Mouse (Mus musculus): ENCODE measurements around the gene Pphln1. TPM values are rescaled to one million over a fixed set of nuclear protein-coding genes. Genes with fewer than 3 reads are reported as not detected.
A peak's percentile ranks its signal among the peaks of the same experiment; 100 is the strongest.

Gene Pphln1
- total RNA-seq (2012; rRNA removed), result 23.4 and 34.9 TPM in 2 replicates

- peaks cover 2% of the 10 kb centered on the region; the same call in 1 of the 2 replicates for H3K36me3 ChIP-seq (ENCODE audit: control insufficient read depth, insufficient read depth, low read length, poor library complexity, severe bottlenecking)
- DNase-seq (ENCODE audit: low read depth, low spot score), result peak; percentile 53
- no peaks in the 10 kb centered on the region for H3K9me3 ChIP-seq (ENCODE audit: control insufficient read depth, insufficient read depth, low read depth, low read length)
- TF ChIP-seq ZC3H11A (IDR thresholded peaks at IDR 0.05; ENCODE audit: borderline replicate concordance, low read depth, low read length) (no peak), MAFK (IDR thresholded peaks at IDR 0.05; ENCODE audit: insufficient read depth, low read depth, low read length) (no peak), HCFC1 (IDR thresholded peaks at IDR 0.05; ENCODE audit: borderline replicate concordance, insufficient read depth, low read length) (peak; percentile 78; the same call in 1 of the 2 replicates)
- peak within 1 kb of the TSS; percentile 82 for H3K27ac ChIP-seq (ENCODE audit: insufficient read depth, low read depth, low read length, poor library complexity, severe bottlenecking)
- in situ Hi-C loops (cut with MboI; ENCODE audit: low sequenced_read_pairs in 2 of 2, unreplicated experiment in 2 of 2), result no loop called here
- peak within 1 kb of the TSS; percentile 97 for H3K9ac ChIP-seq (ENCODE audit: insufficient read depth, low read depth, low read length, poor library complexity, severe bottlenecking)
- H3K4me1 ChIP-seq (ENCODE audit: control insufficient read depth in 2 of 2, insufficient read depth in 2 of 2, low read length in 2 of 2, poor library complexity in 1 of 2), result peaks cover 0 to 4% of the 10 kb centered on the region in 2 experiments; a peak in 1 of 4 replicates
- peak within 1 kb of the TSS; percentile 93 to 99 for H3K4me3 ChIP-seq (ENCODE audit: insufficient read depth in 1 of 2, low read depth in 1 of 2, low read length in 2 of 2, poor library complexity in 1 of 2, severe bottlenecking in 1 of 2)
Measured at GRCm38 (mm10) chr15:93397826-93398698, at the start of gene Pphln1, which contains the start of gene Zcrb1. Pphln1 (plus strand) TSS chr15:93398350. Zcrb1 (minus strand) TSS chr15:93398334.

DNA sequence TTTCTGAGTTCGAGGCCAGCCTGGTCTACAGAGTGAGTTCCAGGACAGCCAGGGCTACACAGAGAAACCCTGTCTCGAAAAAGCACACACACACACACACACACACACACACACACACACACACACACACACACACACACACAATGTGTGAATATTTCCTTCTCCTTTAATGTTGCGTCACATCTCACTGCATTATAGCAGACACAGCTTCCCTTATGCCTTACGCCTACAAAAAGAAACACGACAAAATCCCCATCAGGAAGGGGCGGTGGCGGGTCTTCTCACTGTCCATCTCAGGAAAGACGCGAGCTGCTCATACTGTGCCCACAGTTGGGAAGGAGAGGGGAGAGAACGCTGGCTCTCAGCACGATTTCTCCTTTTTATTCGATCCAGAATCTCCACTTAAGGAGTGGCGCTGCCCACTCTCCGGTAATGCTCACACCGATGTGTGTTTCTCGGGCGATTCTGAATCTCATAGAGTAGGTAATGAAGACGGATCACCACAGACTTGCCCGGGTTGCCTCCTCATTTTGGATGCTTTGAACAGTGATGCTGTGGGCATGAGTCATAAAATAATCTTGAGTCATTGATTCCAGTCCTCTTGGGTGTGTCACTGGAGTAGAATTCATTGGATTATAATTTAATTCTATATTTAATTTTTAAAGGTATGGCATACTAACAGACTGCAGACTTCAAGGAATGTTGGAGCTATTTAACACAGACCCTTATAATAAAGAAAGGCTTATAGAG lies 39.6 kb upstream of the Pphln1 start:
- Histone ChIP-seq H3K4me3 (ENCODE audit: insufficient read depth in 1 of 2, low read depth in 1 of 2, low read length in 2 of 2, poor library complexity in 1 of 2, severe bottlenecking in 1 of 2) (no peak overlapping the region), H3K36me3 (ENCODE audit: control insufficient read depth, insufficient read depth, low read length, poor library complexity, severe bottlenecking) (no peaks in the 10 kb centered on the region), H3K9ac (ENCODE audit: insufficient read depth, low read depth, low read length, poor library complexity, severe bottlenecking) (no peak overlapping the region), H3K4me1 (ENCODE audit: control insufficient read depth in 2 of 2, insufficient read depth in 2 of 2, low read length in 2 of 2, poor library complexity in 1 of 2) (no peaks in the 10 kb centered on the region), H3K27ac (ENCODE audit: insufficient read depth, low read depth, low read length, poor library complexity, severe bottlenecking) (no peak overlapping the region), H3K9me3 (ENCODE audit: control insufficient read depth, insufficient read depth, low read depth, low read length) (no peaks in the 10 kb centered on the region)
- no peak for DNase-seq (ENCODE audit: low read depth, low spot score)
- no peak for TF ChIP-seq MAFK (IDR thresholded peaks at IDR 0.05; ENCODE audit: insufficient read depth, low read depth, low read length)
- TF ChIP-seq HCFC1 (IDR thresholded peaks at IDR 0.05; ENCODE audit: borderline replicate concordance, insufficient read depth, low read length), result no peak
- no peak for TF ChIP-seq ZNF384 (IDR thresholded peaks at IDR 0.05; ENCODE audit: low read depth, low read length)
- TF ChIP-seq ZC3H11A (IDR thresholded peaks at IDR 0.05; ENCODE audit: borderline replicate concordance, low read depth, low read length), result no peak
- no peak for TF ChIP-seq CHD2 (IDR thresholded peaks at IDR 0.05; ENCODE audit: low read depth, low read length)
- in situ Hi-C loops (cut with MboI; ENCODE audit: low sequenced_read_pairs in 2 of 2, unreplicated experiment in 2 of 2), result no loop called here

- H3K9me3 ChIP-seq (ENCODE audit: control insufficient read depth, insufficient read depth, low read depth, low read length), result no peaks in the 10 kb centered on the region
- H3K4me3 ChIP-seq (ENCODE audit: insufficient read depth in 1 of 2, low read depth in 1 of 2, low read length in 2 of 2, poor library complexity in 1 of 2, severe bottlenecking in 1 of 2), result no peak overlapping the region
- DNase-seq (ENCODE audit: low read depth, low spot score), result no peak
- H3K36me3 ChIP-seq (ENCODE audit: control insufficient read depth, insufficient read depth, low read length, poor library complexity, severe bottlenecking), result no peaks in the 10 kb centered on the region
- H3K27ac ChIP-seq (ENCODE audit: insufficient read depth, low read depth, low read length, poor library complexity, severe bottlenecking), result no peak overlapping the region
- H3K4me1 ChIP-seq (ENCODE audit: control insufficient read depth in 2 of 2, insufficient read depth in 2 of 2, low read length in 2 of 2, poor library complexity in 1 of 2), result no peaks in the 10 kb centered on the region
- TF ChIP-seq MAFK (IDR thresholded peaks at IDR 0.05; ENCODE audit: insufficient read depth, low read depth, low read length) (no peak), ZC3H11A (IDR thresholded peaks at IDR 0.05; ENCODE audit: borderline replicate concordance, low read depth, low read length) (no peak), CHD2 (IDR thresholded peaks at IDR 0.05; ENCODE audit: low read depth, low read length) (no peak), HCFC1 (IDR thresholded peaks at IDR 0.05; ENCODE audit: borderline replicate concordance, insufficient read depth, low read length) (no peak), ZNF384 (IDR thresholded peaks at IDR 0.05; ENCODE audit: low read depth, low read length) (no peak)
- no peak overlapping the region for H3K9ac ChIP-seq (ENCODE audit: insufficient read depth, low read depth, low read length, poor library complexity, severe bottlenecking)
- in situ Hi-C loops (cut with MboI; ENCODE audit: low sequenced_read_pairs in 2 of 2, unreplicated experiment in 2 of 2), result no loop called here
Measured at GRCm38 (mm10) chr15:93365561-93365960, 32.6 kb upstream of the Pphln1 start.

- TF ChIP-seq ZNF384 (IDR thresholded peaks at IDR 0.05; ENCODE audit: low read depth, low read length) (no peak), CHD2 (IDR thresholded peaks at IDR 0.05; ENCODE audit: low read depth, low read length) (no peak), MAFK (IDR thresholded peaks at IDR 0.05; ENCODE audit: insufficient read depth, low read depth, low read length) (no peak), HCFC1 (IDR thresholded peaks at IDR 0.05; ENCODE audit: borderline replicate concordance, insufficient read depth, low read length) (no peak), ZC3H11A (IDR thresholded peaks at IDR 0.05; ENCODE audit: borderline replicate concordance, low read depth, low read length) (no peak)
- Histone ChIP-seq H3K27ac (ENCODE audit: insufficient read depth, low read depth, low read length, poor library complexity, severe bottlenecking) (no peak overlapping the region), H3K4me3 (ENCODE audit: insufficient read depth in 1 of 2, low read depth in 1 of 2, low read length in 2 of 2, poor library complexity in 1 of 2, severe bottlenecking in 1 of 2) (no peak overlapping the region), H3K9me3 (ENCODE audit: control insufficient read depth, insufficient read depth, low read depth, low read length) (no peaks in the 10 kb centered on the region), H3K36me3 (ENCODE audit: control insufficient read depth, insufficient read depth, low read length, poor library complexity, severe bottlenecking) (no peaks in the 10 kb centered on the region), H3K4me1 (ENCODE audit: control insufficient read depth in 2 of 2, insufficient read depth in 2 of 2, low read length in 2 of 2, poor library complexity in 1 of 2) (no peaks in the 10 kb centered on the region), H3K9ac (ENCODE audit: insufficient read depth, low read depth, low read length, poor library complexity, severe bottlenecking) (no peak overlapping the region)
- DNase-seq (ENCODE audit: low read depth, low spot score), result no peak
- in situ Hi-C loops (cut with MboI; ENCODE audit: low sequenced_read_pairs in 2 of 2, unreplicated experiment in 2 of 2), result no loop called here
Measured at GRCm38 (mm10) chr15:93368558-93368957, 29.6 kb upstream of the Pphln1 start.
